Mouse (Mus musculus): ENCODE measurements at regions not wholly inside any gene's neighbourhood (a gene's known extent, or its start where the extent isn't known, plus 50 kb on each side); places are given as distances from the start of the nearest gene placed in this dataset.

DNA sequence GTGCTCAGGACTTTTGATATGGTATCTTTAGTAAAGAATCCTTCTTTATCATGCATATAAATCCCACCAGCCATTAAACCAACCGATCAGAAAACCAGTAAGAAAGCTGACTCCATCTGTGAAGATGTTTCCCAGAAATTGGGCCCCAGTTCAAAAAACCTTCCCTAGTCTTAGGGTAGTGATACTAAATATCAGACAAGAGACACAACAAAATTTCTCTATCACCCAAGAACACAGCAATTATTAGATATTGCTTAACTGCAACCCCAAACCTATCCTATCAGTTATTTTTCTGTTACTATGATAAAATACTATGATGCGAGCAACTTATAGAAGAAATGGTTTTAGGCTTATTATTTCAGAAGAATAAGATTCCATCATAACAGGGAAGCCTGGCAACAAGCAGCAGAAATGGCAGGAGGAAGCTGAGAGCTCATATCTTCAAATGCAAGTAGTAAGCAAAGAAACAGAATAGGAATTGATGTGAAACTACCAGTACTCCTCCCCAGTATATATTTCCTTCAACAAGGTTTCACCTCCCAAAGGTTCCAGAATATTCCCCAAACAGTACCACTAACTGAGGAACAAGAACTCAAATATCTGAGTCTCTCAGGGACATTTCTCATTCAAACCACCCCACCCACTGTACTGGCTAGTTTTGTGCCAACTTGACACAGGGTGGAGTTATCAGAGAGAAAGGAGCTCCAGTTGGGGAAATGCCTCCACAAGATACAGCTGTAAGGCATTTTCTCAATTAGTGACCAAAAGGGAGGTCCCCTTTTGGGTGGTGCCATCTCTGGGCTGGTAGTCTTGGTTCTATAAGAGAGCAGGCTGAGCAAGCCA, 234.1 kb downstream of the Tex13c3 start:
- dilution Hi-C loops (cut with MboI; ENCODE audit: extremely low pct_ligation_motif_present, extremely low pct_unique_long_range_greater_than_20kb, low sequenced_read_pairs), result no loop called here
- no peaks in the 10 kb centered on the region for H3K27me3 ChIP-seq (replicated peaks)

GRCm38 (mm10) chrX:19237738-19238261, 243.3 kb downstream of the Tex13c3 start:
- Histone ChIP-seq H3K27ac (ENCODE audit: insufficient read depth, low read depth) (no peak overlapping the region), H3K79me2 (replicated peaks; ENCODE audit: control insufficient read depth, extremely low read depth, insufficient read depth, poor library complexity, severe bottlenecking) (no peaks in the 10 kb centered on the region), H3K9me3 (replicated peaks; ENCODE audit: low read length) (no peaks in the 10 kb centered on the region), H3K9ac (ENCODE audit: insufficient read depth, low read depth) (no peak overlapping the region), H3K27me3 (replicated peaks) (no peaks in the 10 kb centered on the region), H3K4me2 (ENCODE audit: insufficient read depth, low read depth, poor library complexity, severe bottlenecking) (no peak overlapping the region), H3K4me1 (ENCODE audit: control insufficient read depth in 1 of 2, insufficient read depth in 2 of 2) (no peaks in the 10 kb centered on the region), H3K36me3 (replicated peaks in 1 of 2; ENCODE audit: control insufficient read depth in 1 of 2, insufficient read depth in 1 of 2, low read length in 1 of 2) (no peaks in the 10 kb centered on the region), H3K4me3 (replicated peaks in 1 of 3; ENCODE audit: low read depth in 2 of 3, low read length in 2 of 3, poor library complexity in 1 of 3) (no peak overlapping the region)
- dilution Hi-C loops (cut with MboI; ENCODE audit: extremely low pct_ligation_motif_present, extremely low pct_unique_long_range_greater_than_20kb, low sequenced_read_pairs) (no loop called here), in situ Hi-C loops (cut with MboI; ENCODE audit: low pct_ligation_motif_present, low pct_unique_long_range_greater_than_20kb, low sequenced_read_pairs) (loop anchor here (25.0 kb wide), 1 partner anchor 725 kb away; no protein-coding TSS in a partner anchor)
- TF ChIP-seq USF1 (IDR thresholded peaks at IDR 0.05; ENCODE audit: low read depth, low read length) (no peak), CHD2 (IDR thresholded peaks at IDR 0.05; ENCODE audit: low read length) (no peak), KAT2A (IDR thresholded peaks at IDR 0.05; ENCODE audit: insufficient replicate concordance, low read length) (no peak), POLR2AphosphoS2 (IDR thresholded peaks at IDR 0.05; ENCODE audit: low read depth, low read length) (no peak), UBTF (IDR thresholded peaks at IDR 0.05; ENCODE audit: low read depth, low read length) (no peak), BHLHE40 (IDR thresholded peaks at IDR 0.05; ENCODE audit: low read depth, low read length) (no peak), EP300 (IDR thresholded peaks at IDR 0.05; ENCODE audit: low read length) (no peak), ZNF384 (IDR thresholded peaks at IDR 0.05; ENCODE audit: low read depth, low read length) (no peak), MXI1 (IDR thresholded peaks at IDR 0.05; ENCODE audit: low read depth, low read length) (no peak), ZMIZ1 (IDR thresholded peaks at IDR 0.05; ENCODE audit: low read depth, low read length) (no peak)
- DNase-seq (ENCODE audit: extremely low read depth), result no peak

More for the DNA sequence above, 234.1 kb downstream of the Tex13c3 start:
- Histone ChIP-seq H3K36me3 (replicated peaks in 1 of 2; ENCODE audit: control insufficient read depth in 1 of 2, insufficient read depth in 1 of 2, low read length in 1 of 2) (no peaks in the 10 kb centered on the region), H3K9ac (ENCODE audit: insufficient read depth, low read depth) (no peak overlapping the region), H3K9me3 (replicated peaks; ENCODE audit: low read length) (no peaks in the 10 kb centered on the region), H3K4me1 (ENCODE audit: control insufficient read depth in 1 of 2, insufficient read depth in 2 of 2) (no peaks in the 10 kb centered on the region), H3K4me2 (ENCODE audit: insufficient read depth, low read depth, poor library complexity, severe bottlenecking) (no peak overlapping the region), H3K4me3 (replicated peaks in 1 of 3; ENCODE audit: low read depth in 2 of 3, low read length in 2 of 3, poor library complexity in 1 of 3) (no peak overlapping the region), H3K79me2 (replicated peaks; ENCODE audit: control insufficient read depth, extremely low read depth, insufficient read depth, poor library complexity, severe bottlenecking) (no peaks in the 10 kb centered on the region), H3K27ac (ENCODE audit: insufficient read depth, low read depth) (no peak overlapping the region)
- TF ChIP-seq ZKSCAN1 (IDR thresholded peaks at IDR 0.05; ENCODE audit: borderline replicate concordance, low read depth, low read length) (no peak), EP300 (IDR thresholded peaks at IDR 0.05; ENCODE audit: low read length) (no peak), ETS1 (conservative IDR thresholded peaks at IDR 0.05; ENCODE audit: low read depth, low read length) (no peak), IRF4 (IDR thresholded peaks at IDR 0.05; ENCODE audit: low read depth, low read length) (no peak), CTCF (conservative IDR thresholded peaks at IDR 0.05 in 1 of 2, IDR thresholded peaks at IDR 0.05 in 1 of 2; ENCODE audit: low read depth in 2 of 2, low read length in 2 of 2) (no peak), MAZ (IDR thresholded peaks at IDR 0.05; ENCODE audit: low read depth, low read length) (no peak), ZC3H11A (IDR thresholded peaks at IDR 0.05; ENCODE audit: low read depth, low read length) (no peak)
- DNase-seq (ENCODE audit: extremely low read depth), result no peak
- in situ Hi-C loops (cut with MboI; ENCODE audit: low pct_ligation_motif_present, low pct_unique_long_range_greater_than_20kb, low sequenced_read_pairs), result loop anchor here (25.0 kb wide), 1 partner anchor 715 kb away; no protein-coding TSS in a partner anchor
